ENCODE assay signal across 13 mouse cellular contexts in genomic region chr15:80716631-80717135, GRCm38 (mm10). TPM values are rescaled to one million over a fixed set of nuclear protein-coding genes. Genes with fewer than 3 reads are reported as not detected.
"Had no signal": no experiment of that assay in that cellular context is flagged by ENCODE, and none has a peak within 500 bp of the region (broad histone marks: within the 10 kb centered on the region; RNA-seq: fewer than 3 reads in every experiment).

No protein-coding gene starts in this region.

- DNase-seq: kidney, adult 8-10 months; kidney, postnatal 25 days; right cerebral cortex, postnatal 14 days; thymus, postnatal 4 days had no signal

- H3K36me3 ChIP-seq: limb, embryonic 10.5 days; liver, embryonic 15.5 days; midbrain, embryonic 12.5 days had no signal

- H3K9ac ChIP-seq: liver, embryonic 15.5 days; midbrain, embryonic 12.5 days had no signal

- H3K9me3 ChIP-seq: limb, embryonic 10.5 days; liver, embryonic 15.5 days; megakaryocyte, embryonic 14.5 days; midbrain, embryonic 12.5 days had no signal

- H3K27me3 ChIP-seq: liver, embryonic 15.5 days; megakaryocyte, embryonic 14.5 days; midbrain, embryonic 12.5 days had no signal

- H3K4me3 ChIP-seq: limb, embryonic 10.5 days; liver, embryonic 15.5 days; megakaryocyte, embryonic 14.5 days; midbrain, embryonic 12.5 days had no signal

- ATAC-seq: inflammation-experienced regulatory T-cells, adult 6 months; intestine, postnatal 0 days; midbrain, embryonic 16.5 days had no signal

- H3K27ac ChIP-seq: limb, embryonic 10.5 days; liver, embryonic 15.5 days; macrophage; midbrain, embryonic 12.5 days had no signal

- H3K4me2 ChIP-seq: liver, embryonic 11.5 days; liver, embryonic 15.5 days; midbrain, embryonic 12.5 days had no signal

RNA-seq across cellular contexts. Expression of gene Fam83f, which starts 45.0 kb away (rescaled TPM):
- polyA plus RNA-seq: inflammation-experienced regulatory T-cells, adult 6 months had no signal
